Mouse (Mus musculus) myocyte (in vitro differentiated cells): ENCODE data around the gene Rab36.

ENCODE experiments used
- POLR2A ChIP-seq: IDR thresholded peaks from one replicate; pipeline ENCODE4 v1.6.1; 2011; ENCODE audit warnings: low read depth, mild to moderate bottlenecking, control low read depth, moderate library complexity; ENCODE audit not compliant: insufficient read length
- POLR2AphosphoS2 ChIP-seq: IDR thresholded peaks from one replicate; pipeline ENCODE4 v1.6.1; 2011; ENCODE audit warnings: low read depth, control low read depth; ENCODE audit not compliant: insufficient read length
- SRF ChIP-seq: IDR thresholded peaks from one replicate; pipeline ENCODE4 v1.6.1; 2011; ENCODE audit warnings: low read depth; ENCODE audit not compliant: control insufficient read depth, insufficient read length

DNA sequence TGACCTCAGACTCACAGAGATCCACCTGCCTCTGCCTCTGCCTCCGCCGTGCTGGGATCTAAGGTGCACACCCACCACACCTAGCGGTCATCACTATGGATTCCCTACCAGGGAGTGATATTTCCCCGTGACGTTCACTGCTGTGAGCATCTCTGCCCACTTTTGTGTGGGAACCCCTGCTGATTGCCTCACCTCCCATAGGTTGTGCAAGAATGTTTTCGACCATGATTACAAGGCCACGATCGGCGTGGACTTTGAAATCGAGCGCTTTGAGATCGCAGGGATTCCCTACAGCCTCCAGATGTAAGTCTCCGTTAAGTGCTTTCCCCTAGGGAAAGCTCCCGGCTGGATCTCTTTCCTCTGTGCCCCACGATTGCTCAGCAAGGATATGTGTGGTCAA lies 9.0 kb downstream of the Rab36 start:
- no peak for TF ChIP-seq POLR2AphosphoS2
- TF ChIP-seq POLR2A, result no peak
- TF ChIP-seq SRF, result no peak
